Mouse (Mus musculus) CD4-positive naive resting alpha-beta T cell, adult 57 days (primary cell): ENCODE measurements around the gene Tph2. TPM values are rescaled to one million over a fixed set of nuclear protein-coding genes. Genes with fewer than 3 reads are reported as not detected.

Source experiments
- total RNA-seq: library from RNA; stranded (reverse); gene quantifications from one replicate; pipeline ENCODE4 v1.2.4, GENCODE M21; 2023

The Tph2 gene
- not detected for total RNA-seq

GRCm38 (mm10) chr10:115184697-115185096, at the start of gene Tph2:
TSS of gene Tph2 (minus strand) at chr10:115185022.

Other genes with a start within 250 kb of the Tph2 start
- gene Tbc1d15, start 66.4 kb upstream of the Tph2 start, total RNA-seq = 132 TPM
- 55.7 TPM for gene Rab21, start 130.6 kb upstream of the Tph2 start, total RNA-seq
- gene Tmem19, start 177.5 kb upstream of the Tph2 start, total RNA-seq = 19.0 TPM
- gene Thap2, start 199.4 kb upstream of the Tph2 start, total RNA-seq = 8.1 TPM
- gene Zfc3h1, start 199.9 kb upstream of the Tph2 start, total RNA-seq = 63.6 TPM